Mouse (Mus musculus): Measurements from ENCODE around the gene Tmeff2.

DNA sequence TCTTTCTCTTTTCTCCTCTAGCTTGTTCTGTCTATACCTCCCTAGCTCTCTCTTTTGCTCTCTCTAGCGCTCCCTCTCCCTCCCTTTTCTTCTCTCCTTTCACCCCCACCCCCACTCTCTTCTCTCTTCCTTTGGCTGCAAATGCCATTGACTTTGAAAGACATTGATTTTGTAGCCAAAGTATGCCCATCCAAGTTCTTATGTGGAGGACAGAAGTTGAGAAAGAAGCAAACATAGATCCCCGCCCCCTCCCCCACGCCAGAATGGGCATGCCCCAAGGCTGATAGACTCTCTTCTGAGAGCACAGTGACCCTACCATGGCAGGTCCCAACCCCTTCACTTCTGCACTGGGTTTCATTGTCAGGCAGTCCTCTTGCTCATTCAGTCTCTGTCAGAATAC lies 28.3 kb downstream of the Tmeff2 start:
- TF ChIP-seq POLR2A (IDR thresholded peaks at IDR 0.05; ENCODE audit: insufficient read depth, low read depth, low read length): no peak
- no peak for TF ChIP-seq CTCF (IDR thresholded peaks at IDR 0.05; ENCODE audit: insufficient read depth, low read depth, low read length)

Measured in olfactory bulb, adult 2 months (tissue).